Mouse (Mus musculus) embryonic facial prominence, embryonic 15.5 days (tissue): ENCODE data around the gene Zfyve21. TPM values are rescaled to one million over a fixed set of nuclear protein-coding genes. Genes with fewer than 3 reads are reported as not detected.

ENCODE experiments used
- ATAC-seq: fragments of 200-750 bp; cut with Nextera tagmentation; 2 replicates; pipeline ENCODE4 v1.8.0; 2017; ENCODE audit warnings: low read depth, moderate TSS enrichment; ENCODE audit not compliant: insufficient number of reproducible peaks, low FRiP score, low TSS enrichment
- H3K27ac ChIP-seq: fragments of 300-500 bp; sonication (generic); replicated peaks from 2 replicates; pipeline ENCODE4 v1.5.1; 2015; ENCODE audit warnings: mild to moderate bottlenecking, inconsistent platforms
- H3K27me3 ChIP-seq: fragments of 300-500 bp; sonication (generic); 2 replicates; pipeline ENCODE4 v1.6.1; 2015; ENCODE audit warnings: inconsistent platforms
- H3K36me3 ChIP-seq: fragments of 300-500 bp; sonication (generic); 2 replicates; pipeline ENCODE4 v1.6.1; 2015; ENCODE audit warnings: mild to moderate bottlenecking, inconsistent platforms
- H3K4me1 ChIP-seq: fragments of 300-500 bp; sonication (generic); 2 replicates; pipeline ENCODE4 v1.6.1; 2015; ENCODE audit warnings: inconsistent platforms
- H3K4me2 ChIP-seq: fragments of 300-500 bp; sonication (generic); replicated peaks from 2 replicates; pipeline ENCODE4 v1.6.1; 2015; ENCODE audit warnings: mild to moderate bottlenecking, inconsistent platforms
- H3K4me3 ChIP-seq: fragments of 300-500 bp; sonication (generic); replicated peaks from 2 replicates; pipeline ENCODE4 v1.5.1; 2015; ENCODE audit warnings: mild to moderate bottlenecking, inconsistent platforms
- H3K9ac ChIP-seq: fragments of 300-500 bp; sonication (generic); 2 replicates; pipeline ENCODE4 v1.6.1; 2015; ENCODE audit warnings: inconsistent platforms
- H3K9me3 ChIP-seq: fragments of 300-500 bp; sonication (generic); replicated peaks from 2 replicates; pipeline ENCODE4 v1.6.1; 2016; ENCODE audit warnings: inconsistent platforms
- WGBS: fragments of 180-500 bp; shearing (Covaris S2); methylation state at CpG from one replicate; pipeline ENCODE4 v1.1.7; 2015; 5-methylcytosine and 5-hydroxymethylcytosine counted together
- polyA plus RNA-seq: library from polyadenylated mRNA; unstranded; fragments of >200 nt; fragmentation: Nextera tagmentation; extraction: Ambion mirVana; gene quantifications from 2 replicates; pipeline ENCODE4 v1.2.1, GENCODE M21; 2015

Zfyve21 gene
- polyA plus RNA-seq: 120 and 121 TPM in 2 replicates

GRCm38 (mm10) chr12:111813766-111814617, at the start of gene Zfyve21, which contains the start of gene Xrcc3:
Gene Zfyve21 (plus strand): TSS chr12:111814170.
Gene Xrcc3 (minus strand): TSS chr12:111813873.
- H3K4me1 ChIP-seq: peaks cover 66% of the 10 kb centered on the region

DNA sequence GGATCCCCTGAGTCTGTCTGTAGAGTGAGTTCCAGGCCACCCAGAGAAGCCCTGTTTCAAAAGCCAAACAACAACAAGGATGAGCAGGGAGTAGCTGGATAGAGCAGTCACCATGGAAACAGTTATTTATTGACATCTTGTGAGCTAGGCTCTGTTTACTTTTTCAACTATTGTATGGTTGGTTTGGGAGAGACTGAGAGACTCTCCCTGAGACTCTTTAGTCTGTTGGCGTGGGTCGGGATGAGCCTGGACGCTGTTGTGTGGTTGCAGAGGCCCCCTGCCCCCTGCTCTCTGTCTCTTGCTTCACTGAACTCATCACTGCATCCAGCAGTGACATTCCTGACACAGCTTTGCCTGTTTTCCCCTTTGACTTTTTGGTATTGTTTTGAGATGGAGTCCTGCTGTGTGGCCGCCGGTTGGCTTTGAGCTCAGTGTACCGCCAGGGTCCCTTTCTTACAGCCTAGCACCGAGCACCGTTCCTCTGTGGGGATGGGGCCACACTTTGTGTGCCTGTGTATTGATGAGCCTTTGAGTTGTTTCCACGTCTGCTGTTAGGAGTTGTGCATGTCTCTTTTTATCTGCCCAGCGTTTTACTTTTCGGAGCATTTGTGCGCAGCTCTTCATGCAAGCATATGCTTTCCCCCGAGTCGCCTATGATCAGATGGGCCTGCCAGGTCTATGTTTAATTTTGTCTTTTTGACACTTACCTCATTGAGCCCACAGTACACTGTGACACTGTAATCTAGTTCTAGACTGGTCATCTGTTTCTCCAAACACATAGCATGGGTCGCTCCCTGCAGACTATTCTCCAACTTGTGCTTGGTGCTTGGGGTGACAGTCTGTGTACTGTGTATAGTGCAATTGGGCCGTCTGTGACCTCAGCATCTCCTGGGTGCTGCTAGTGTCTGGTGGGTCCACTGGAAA, 47.4 kb upstream of the Zfyve21 start:
- no peak overlapping the region for H3K4me2 ChIP-seq
- no peaks in the 10 kb centered on the region for H3K9me3 ChIP-seq
- H3K27ac ChIP-seq: no peak overlapping the region
- peaks cover 17% of the 10 kb centered on the region; the same call in 1 of the 2 replicates for H3K36me3 ChIP-seq
- H3K27me3 ChIP-seq: no peaks in the 10 kb centered on the region
- WGBS: 58% methylated on average over 16 of the region's 16 CpGs
- ATAC-seq: no peak
- H3K4me1 ChIP-seq: peaks cover 31% of the 10 kb centered on the region
- no peak overlapping the region for H3K9ac ChIP-seq
- no peak overlapping the region for H3K4me3 ChIP-seq

More at GRCm38 (mm10) chr12:111813766-111814617, at the start of gene Zfyve21, which contains the start of gene Xrcc3:
- Histone ChIP-seq H3K9me3 (no peaks in the 10 kb centered on the region), H3K4me3 (peak within 1 kb of the TSS; percentile 93), H3K27me3 (no peaks in the 10 kb centered on the region), H3K36me3 (peaks cover 5% of the 10 kb centered on the region; the same call in 1 of the 2 replicates), H3K4me2 (peak within 1 kb of the TSS; percentile 85), H3K9ac (peak within 1 kb of the TSS; percentile 69), H3K27ac (peak within 1 kb of the TSS; percentile 95)
- peak; percentile 99 for ATAC-seq
- under 1% methylated on average over 87 of the region's 87 CpGs for WGBS

DNA sequence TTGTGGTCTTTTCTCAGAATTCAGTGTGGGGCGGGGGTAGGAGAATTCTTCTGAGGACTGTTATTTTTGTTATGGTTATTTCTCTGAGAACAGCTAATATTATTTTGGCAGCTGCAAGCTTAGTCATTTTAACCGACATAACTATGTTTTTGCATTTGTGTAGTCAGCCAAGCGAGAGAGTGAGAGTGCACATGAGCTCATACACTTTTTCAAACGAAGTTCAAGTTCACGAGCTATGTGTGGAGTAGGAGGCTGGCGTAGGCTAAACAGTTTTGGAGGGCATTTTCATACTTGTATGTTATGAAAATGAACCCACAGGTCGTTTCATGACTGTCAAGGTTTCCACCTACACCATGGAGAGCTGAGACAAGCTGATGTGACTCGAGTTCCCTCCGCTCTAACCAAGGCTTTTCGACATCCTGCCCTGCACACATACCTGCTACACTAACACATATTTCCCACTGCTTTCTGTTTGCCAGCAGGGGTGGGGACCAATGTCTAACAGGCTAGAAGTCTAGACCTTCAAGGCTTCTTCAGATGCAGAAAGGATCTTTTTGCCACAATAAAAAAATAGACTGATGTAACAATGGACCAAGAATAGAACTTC, 45.5 kb upstream of the Zfyve21 start:
- Histone ChIP-seq H3K4me1 (peaks cover 22% of the 10 kb centered on the region), H3K9me3 (no peaks in the 10 kb centered on the region), H3K36me3 (peaks cover 21% of the 10 kb centered on the region), H3K27ac (no peak overlapping the region), H3K9ac (no peak overlapping the region), H3K4me2 (no peak overlapping the region), H3K4me3 (no peak overlapping the region), H3K27me3 (no peaks in the 10 kb centered on the region)
- ATAC-seq: no peak
- WGBS: 85% methylated on average over 10 of the region's 10 CpGs

DNA sequence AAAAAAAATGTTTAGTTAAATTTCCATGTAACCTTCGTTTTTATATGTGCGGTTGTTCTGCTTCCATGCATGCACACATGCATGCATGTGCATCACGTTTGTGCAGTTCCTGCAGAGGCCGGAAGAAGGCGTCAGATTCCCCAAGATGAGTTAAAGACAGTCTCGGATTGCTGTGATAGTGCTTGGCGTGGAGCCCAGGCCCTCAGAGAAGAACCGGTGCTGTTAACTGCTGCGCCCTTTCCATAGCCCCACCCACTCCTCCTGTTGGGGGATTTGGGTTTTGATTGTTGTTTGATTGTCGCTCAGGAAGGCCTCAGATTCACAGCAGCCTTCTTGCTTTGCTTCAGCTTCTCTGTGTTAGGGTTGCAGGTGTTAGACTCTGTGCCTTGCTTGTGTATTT, 44.7 kb upstream of the Zfyve21 start:
- Histone ChIP-seq H3K4me3 (no peak overlapping the region), H3K36me3 (peaks cover 23% of the 10 kb centered on the region), H3K9ac (no peak overlapping the region; the same call in 1 of the 2 replicates), H3K27ac (peak overlapping the region; percentile 61), H3K27me3 (no peaks in the 10 kb centered on the region), H3K4me2 (no peak overlapping the region), H3K9me3 (no peaks in the 10 kb centered on the region), H3K4me1 (peaks cover 22% of the 10 kb centered on the region)
- WGBS: 29% methylated on average over 10 of the region's 10 CpGs
- 0 out of 2 replicates have a peak, but pooled peaks have one; percentile 60 for ATAC-seq

DNA sequence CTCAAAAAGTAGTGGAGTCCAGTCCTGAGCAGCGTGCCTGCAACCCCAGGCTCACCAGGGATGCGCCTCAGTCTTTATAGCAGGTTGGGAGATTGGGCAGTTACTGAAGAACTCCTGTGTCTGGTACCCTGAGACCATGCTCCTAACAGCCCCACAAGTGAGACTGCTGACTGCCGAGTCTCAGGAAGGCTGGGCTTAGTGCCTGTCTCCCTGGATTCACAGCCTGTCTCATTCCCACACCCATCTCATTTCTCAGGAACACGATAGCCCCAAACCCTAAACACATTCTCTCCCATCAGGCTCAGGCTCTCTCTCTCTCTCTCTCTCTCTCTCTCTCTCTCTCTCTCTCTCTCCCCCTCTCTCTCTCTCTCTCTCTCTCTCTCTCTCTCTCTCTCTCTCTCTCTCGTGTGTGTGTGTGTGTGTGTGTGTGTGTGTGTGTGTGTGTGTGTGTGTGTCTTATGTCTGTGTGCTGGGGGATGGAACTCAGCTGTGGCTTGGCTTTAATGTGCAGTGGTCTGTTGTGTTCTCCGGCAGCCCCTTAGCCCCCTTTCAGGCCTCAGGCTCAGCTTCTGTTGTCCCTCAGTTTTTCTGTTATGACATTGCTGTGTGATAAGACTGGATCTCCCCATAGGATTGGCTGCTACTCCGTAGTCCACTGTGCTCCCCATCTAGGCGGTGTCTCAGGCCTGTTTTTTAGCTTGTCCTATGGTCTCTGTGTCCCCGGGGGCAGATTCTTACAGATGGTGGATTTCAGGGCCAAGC, 44.0 kb upstream of the Zfyve21 start:
- no peaks in the 10 kb centered on the region for H3K9me3 ChIP-seq
- no peak overlapping the region for H3K4me3 ChIP-seq
- peak overlapping the region; percentile 61 for H3K27ac ChIP-seq
- no peak overlapping the region for H3K4me2 ChIP-seq
- peaks cover 30% of the 10 kb centered on the region for H3K36me3 ChIP-seq
- no peak overlapping the region for H3K9ac ChIP-seq
- peaks cover 22% of the 10 kb centered on the region for H3K4me1 ChIP-seq
- no peaks in the 10 kb centered on the region for H3K27me3 ChIP-seq
- ATAC-seq: no peak
- 59% methylated on average over 8 of the region's 9 CpGs for WGBS

DNA sequence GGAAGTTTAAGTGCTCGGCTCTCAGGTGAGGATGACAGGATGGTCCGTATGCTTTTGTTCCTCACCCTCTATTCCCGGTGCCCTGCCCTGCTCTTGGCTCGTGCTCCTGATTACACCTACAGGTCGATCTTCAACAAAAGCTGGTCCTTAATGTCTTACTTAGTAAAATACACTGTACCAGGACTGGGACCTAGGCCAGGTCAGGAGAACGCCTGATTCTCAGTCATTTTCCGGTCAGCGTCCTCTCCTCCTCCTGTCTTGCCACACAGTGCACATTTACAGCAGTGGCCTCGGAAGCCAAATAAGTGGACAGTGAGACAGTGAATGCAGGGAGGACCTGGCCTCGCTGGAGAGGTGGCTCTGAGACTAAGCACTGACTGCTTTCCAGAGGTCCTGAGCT, 43.3 kb upstream of the Zfyve21 start:
- Histone ChIP-seq H3K4me1 (peaks cover 21% of the 10 kb centered on the region), H3K27ac (no peak overlapping the region), H3K4me2 (no peak overlapping the region), H3K9me3 (no peaks in the 10 kb centered on the region), H3K9ac (no peak overlapping the region), H3K27me3 (no peaks in the 10 kb centered on the region), H3K4me3 (no peak overlapping the region), H3K36me3 (peaks cover 36% of the 10 kb centered on the region)
- no peak for ATAC-seq
- WGBS: 88% methylated on average over 10 of the region's 10 CpGs

- no peak overlapping the region for H3K9ac ChIP-seq
- no peak for ATAC-seq
- 89% methylated on average over 16 of the region's 16 CpGs for WGBS
Observed at GRCm38 (mm10) chr12:111774156-111774555, 39.8 kb upstream of the Zfyve21 start.

GRCm38 (mm10) chr12:111774845-111775244, 39.1 kb upstream of the Zfyve21 start:
- Histone ChIP-seq H3K9ac (no peak overlapping the region), H3K27me3 (no peaks in the 10 kb centered on the region), H3K36me3 (peaks cover 77% of the 10 kb centered on the region), H3K27ac (no peak overlapping the region), H3K4me1 (peaks cover under 1% of the 10 kb centered on the region; the same call in 1 of the 2 replicates), H3K9me3 (no peaks in the 10 kb centered on the region), H3K4me3 (no peak overlapping the region), H3K4me2 (no peak overlapping the region)
- WGBS: 78% methylated on average over 15 of the region's 15 CpGs
- no peak for ATAC-seq

More at GRCm38 (mm10) chr12:111774156-111774555, 39.8 kb upstream of the Zfyve21 start:
- H3K4me1 ChIP-seq: peaks cover 7% of the 10 kb centered on the region
- H3K27me3 ChIP-seq: no peaks in the 10 kb centered on the region
- no peak overlapping the region for H3K27ac ChIP-seq
- H3K4me2 ChIP-seq: no peak overlapping the region
- no peak overlapping the region for H3K4me3 ChIP-seq
- peaks cover 70% of the 10 kb centered on the region for H3K36me3 ChIP-seq
- no peaks in the 10 kb centered on the region for H3K9me3 ChIP-seq

GRCm38 (mm10) chr12:111777919-111778318, 36.1 kb upstream of the Zfyve21 start:
- no peak for ATAC-seq
- Histone ChIP-seq H3K4me3 (no peak overlapping the region), H3K9me3 (no peaks in the 10 kb centered on the region), H3K4me2 (no peak overlapping the region), H3K4me1 (no peaks in the 10 kb centered on the region), H3K9ac (no peak overlapping the region), H3K27me3 (no peaks in the 10 kb centered on the region), H3K27ac (no peak overlapping the region), H3K36me3 (peaks cover 97% of the 10 kb centered on the region)
- 94% methylated on average over 13 of the region's 13 CpGs for WGBS

DNA sequence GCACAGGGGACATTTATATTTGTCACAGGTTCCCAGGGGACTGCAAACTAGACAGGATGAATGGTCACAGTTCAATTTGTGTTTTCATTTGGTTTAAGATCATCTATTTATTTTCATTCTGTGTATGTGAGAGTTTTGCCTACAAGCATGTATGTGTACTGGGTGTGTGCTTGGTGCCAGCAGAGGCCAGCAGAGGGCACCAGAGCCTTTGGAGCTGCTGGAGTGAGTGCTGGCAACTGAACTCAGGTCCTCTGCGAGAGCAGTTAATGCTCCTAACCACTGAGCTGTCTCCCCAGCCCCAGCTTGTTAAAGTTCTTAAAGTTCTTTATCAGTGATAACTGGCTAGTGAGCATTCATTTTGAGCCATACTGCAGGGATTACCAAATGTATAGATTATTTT, 34.4 kb upstream of the Zfyve21 start:
- H3K4me3 ChIP-seq: no peak overlapping the region
- no peak overlapping the region for H3K4me2 ChIP-seq
- 97% methylated on average over 1 of the region's 1 CpGs for WGBS
- no peaks in the 10 kb centered on the region for H3K27me3 ChIP-seq
- no peak overlapping the region for H3K27ac ChIP-seq
- H3K9ac ChIP-seq: no peak overlapping the region
- no peaks in the 10 kb centered on the region for H3K9me3 ChIP-seq
- H3K4me1 ChIP-seq: no peaks in the 10 kb centered on the region
- no peak for ATAC-seq
- H3K36me3 ChIP-seq: peaks cover 94% of the 10 kb centered on the region
